Mouse (Mus musculus) hindlimb bud, embryonic 11.5 days (tissue): ENCODE results near the gene Sestd1.

Experiments used
- DNase-seq: peaks from one replicate; pipeline ENCODE4 v3.0.0-alpha.2; 2012; ENCODE audit warnings: low read depth, low spot score; ENCODE audit errors: extremely low spot score

Gene Sestd1

DNA sequence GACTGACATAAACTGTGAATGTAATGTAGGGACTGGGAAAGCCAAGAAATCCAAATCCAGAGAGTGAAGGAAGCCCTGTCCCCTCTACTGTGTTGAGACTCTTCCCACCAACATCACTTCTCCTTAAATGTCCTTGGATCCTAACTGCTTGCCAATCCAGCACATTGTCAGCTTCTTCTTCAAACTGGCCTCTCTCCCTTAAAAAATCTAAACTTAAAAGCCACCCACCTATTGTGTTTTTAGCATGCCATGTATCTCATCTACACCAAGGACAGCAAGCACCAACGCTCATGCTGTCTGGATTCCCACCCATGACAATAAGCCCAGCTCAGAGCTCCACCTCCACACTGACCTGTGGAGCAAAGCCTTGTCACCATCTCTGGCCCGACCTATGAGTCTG is 7.4 kb downstream of the Sestd1 start:
- DNase-seq: no peak

DNA sequence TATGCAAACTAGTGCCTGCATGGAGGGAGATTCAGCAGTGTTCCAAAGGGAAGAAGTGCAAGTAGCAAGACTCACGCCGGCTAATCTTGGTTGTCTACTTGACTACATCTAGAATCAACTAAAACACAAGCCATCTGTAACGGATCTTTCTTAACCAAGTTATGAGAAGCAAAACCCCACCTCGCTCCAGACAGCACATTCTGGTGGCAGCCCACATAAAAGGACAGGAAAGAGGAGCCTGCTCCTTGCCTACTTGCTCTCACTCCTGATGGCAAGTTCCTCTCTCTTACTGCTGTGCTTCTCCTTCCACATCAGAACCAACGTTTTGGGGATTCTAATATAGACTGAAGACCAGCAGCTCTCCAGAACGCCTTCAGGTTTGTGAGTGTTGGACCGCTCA is 9.6 kb downstream of the Sestd1 start:
- DNase-seq: no peak

- no peak for DNase-seq
Observed at GRCm38 (mm10) chr2:77270136-77270535, 10.3 kb downstream of the Sestd1 start.

DNA sequence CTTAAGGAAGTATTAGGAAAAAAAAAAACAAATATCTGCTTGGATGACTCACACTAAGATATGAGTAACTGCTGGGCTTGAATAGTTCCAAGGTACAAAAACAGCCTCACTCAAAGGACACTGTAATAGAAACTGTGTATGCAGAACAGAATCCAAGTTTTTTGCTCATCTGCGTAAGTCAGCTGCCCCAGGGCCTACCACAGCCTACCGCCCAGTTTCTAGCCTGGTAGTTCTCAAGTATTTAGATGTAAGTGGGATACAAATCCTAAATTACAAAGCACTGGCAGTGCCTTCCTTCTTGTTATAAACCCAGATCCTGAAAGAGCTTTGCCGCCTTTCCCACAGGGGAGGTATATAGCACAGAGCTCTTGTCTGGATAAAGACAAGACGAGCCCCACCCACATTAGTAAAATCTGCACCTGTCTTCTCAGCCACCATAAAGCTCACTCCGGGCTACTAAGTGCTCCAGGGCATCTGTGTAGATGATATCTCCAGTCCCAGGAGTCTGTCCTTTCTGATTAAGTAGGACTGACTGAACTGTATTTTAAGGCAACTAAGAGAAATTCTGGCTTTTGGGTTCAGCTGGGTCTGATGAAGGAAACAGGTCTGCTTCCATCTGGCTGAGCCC is 11.7 kb downstream of the Sestd1 start:
- no peak for DNase-seq

GRCm38 (mm10) chr2:77266931-77267330 is 13.5 kb downstream of the Sestd1 start:
- DNase-seq: no peak

GRCm38 (mm10) chr2:77266011-77266410 is 14.4 kb downstream of the Sestd1 start:
- DNase-seq: no peak

- DNase-seq: no peak
Observed at GRCm38 (mm10) chr2:77265301-77265700, 15.1 kb downstream of the Sestd1 start.

DNA sequence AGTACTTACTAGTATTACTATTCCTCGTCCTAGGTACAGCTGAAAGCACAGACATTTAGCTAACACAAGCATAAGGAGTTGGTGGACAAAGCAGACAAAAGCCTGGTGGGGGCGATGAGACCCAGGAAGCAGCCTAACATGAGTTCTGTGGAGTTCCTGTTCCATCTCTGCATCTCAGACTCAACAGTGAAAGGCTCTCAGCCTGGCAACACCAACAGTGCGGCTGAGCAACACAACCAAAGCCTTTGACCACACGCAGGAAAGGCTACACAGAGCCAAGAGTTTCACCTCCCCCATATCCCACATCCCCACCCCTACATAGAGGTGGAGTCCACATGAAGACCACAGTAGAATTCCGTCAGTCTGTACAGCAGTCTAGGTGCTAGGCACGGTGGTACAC is 15.8 kb downstream of the Sestd1 start:
- DNase-seq: no peak

DNA sequence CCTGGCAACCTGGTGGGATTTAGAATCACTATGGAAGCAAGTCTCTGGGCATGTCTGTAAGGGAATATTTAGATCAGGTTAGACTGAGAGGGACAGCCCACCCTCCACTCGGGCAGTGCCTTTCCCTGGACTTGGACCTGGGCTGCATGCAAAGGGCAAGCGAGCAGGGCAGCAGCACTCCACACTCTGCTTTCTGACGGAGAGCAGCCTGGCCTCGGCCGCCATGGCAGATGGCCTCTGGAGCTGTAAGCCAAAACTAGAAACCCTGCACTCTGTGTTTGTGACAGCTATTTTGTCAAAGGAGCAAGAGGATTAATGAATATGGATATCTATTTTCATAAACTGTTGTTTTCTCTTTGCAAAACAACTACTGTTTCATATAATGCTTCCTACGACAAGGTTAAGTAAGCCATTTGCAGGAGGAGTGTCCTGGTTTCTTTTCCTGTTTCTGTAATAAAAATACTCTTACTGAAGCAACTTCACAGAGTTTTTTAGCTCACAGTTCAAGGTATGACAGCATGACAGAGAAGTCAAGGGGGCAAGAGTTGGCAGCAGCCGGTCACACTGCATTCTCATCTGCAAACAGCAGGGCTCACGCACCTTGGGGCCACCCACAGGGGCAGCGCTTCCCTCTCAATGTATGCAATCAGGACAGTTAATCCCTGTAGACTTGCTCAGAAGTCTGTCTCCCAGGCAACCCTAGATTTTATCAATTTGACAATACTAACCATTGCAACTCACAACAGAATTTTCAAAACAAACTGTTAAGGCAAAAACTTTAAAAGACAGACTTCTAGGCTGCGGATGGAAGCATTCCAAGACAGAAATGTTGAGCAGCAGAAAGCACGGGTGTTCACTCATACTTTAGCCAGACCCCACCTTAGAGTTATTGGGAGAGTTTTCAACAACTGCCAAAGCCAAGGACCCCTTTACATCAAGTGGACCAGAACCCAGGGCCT is 16.6 kb downstream of the Sestd1 start:
- no peak for DNase-seq

GRCm38 (mm10) chr2:77260134-77260533 is 20.3 kb downstream of the Sestd1 start:
- DNase-seq: no peak

DNA sequence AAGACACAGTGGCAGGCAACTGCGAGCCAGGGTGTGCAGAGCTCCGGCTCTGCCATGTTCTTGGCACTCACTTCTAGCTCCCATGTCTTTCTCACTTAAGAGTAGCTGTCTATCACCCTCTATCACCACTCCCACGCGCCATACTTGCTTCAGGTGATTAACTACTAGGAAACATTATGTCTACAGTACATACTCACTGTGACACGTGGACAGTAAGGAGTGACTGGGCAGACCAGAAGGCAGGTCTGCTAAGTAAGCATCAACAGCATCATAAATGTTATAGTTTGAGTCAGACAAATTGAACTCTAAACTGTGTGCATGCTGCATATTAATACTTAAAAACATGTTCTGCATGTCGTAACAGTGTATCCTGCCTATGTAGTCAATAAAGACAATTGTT is 27.2 kb downstream of the Sestd1 start:
- DNase-seq: no peak

DNA sequence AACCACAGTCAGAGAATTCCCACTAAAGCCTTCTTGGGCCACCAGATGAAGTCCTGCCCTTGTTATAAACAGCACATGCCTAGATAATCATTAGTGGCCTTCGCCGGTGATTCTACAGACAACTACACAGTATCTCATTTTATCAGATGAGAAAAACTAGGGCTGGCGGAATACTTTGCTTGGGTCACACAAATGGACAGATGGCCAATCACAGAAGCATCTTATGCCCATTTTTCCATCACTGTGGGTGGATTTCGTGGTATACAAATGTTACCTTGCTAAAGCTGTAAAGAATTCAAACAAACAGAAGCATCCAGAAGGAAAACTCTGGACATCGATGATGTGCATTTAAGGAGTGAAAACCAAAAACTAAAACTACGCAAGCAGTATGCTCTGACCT is 28.7 kb downstream of the Sestd1 start:
- no peak for DNase-seq

- DNase-seq: no peak
Observed at GRCm38 (mm10) chr2:77249771-77250681, 30.4 kb downstream of the Sestd1 start.

DNA sequence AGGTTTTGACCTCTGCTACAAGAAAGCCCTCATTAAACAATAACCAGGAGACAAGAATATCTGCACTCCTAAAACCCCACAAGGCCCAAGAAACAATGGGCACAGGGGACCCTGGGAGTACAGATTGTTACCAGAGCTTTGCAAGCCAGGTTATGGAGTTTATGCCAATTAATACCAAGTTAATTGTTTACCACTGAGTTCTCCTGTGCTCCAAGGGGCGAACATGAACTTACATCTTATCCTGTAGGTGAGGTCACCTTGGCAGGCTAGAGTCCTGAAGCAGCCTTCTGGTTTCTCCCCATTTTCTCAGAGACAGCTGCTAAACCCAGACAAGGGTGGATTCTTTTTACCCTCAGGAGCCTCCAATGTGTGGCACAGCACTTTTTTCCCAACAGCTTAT is 32.0 kb downstream of the Sestd1 start:
- DNase-seq: no peak

DNA sequence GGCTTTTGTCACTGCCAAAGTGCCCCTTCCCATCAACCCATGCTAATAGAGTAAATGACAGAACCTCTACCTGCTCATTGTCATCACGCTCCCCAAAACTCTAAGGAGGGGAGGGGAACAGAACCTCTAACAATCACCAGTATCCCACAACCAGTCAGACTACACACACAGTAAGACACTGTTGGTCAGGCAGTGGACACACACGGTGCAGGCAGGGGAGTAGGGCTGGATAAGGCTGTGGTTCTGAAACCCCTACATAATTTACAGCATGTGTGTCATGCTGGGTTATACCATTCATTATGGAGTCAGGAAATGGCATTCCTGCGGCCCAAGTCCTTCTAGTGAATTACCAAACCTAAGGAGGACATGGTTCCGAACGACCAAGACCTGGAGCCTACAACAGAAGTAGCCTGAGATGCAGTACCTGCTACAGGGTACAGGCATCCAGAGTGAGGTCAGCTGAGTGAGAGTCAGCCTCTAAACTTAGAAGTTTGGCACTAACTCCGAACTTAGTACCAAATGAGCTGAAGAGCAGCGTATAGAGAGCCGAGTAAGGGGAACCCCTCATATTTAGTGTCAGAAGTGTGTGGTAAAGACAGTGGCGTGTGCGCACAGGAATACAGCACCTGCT is 33.1 kb downstream of the Sestd1 start:
- DNase-seq: no peak

DNA sequence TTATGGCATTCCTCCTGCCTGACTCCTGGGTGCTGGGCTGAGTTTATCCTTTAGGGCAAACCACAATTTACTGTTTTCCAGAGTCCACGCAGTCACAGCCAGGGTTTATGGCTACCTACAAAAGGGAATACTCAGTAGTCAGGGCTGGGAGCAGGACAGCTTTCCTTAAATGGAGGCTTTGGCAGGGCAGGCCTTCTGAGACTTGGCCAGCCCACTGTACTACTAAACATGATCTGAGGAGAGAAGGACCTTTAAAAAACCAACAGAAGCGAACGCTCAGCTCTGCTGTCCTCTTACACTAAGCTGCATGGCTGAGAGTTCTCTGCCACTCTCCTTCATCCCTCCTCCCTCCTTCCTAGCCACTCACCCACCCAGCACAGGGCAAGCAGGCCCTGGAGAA is 34.6 kb downstream of the Sestd1 start:
- no peak for DNase-seq

- no peak for DNase-seq
Observed at GRCm38 (mm10) chr2:77242248-77242647, 38.1 kb downstream of the Sestd1 start.

DNA sequence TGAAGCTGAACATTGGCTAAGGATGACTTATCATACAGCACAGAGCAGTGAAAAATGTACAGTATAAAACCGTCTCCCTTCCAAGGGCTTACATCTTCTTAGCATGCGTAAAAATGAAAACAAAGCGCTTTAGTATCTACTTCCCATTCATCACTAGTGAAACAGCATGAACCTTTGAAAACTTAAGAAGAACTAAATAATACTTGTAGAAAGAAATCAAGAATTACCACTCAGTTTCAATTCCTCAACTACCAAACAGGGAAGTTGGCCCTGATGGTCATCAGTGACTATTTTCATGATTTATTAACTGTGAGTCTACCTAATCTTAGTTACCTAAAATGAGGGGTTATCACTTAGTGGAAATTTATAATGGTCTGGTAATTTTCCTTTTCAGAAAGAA is 41.8 kb downstream of the Sestd1 start:
- DNase-seq: no peak

GRCm38 (mm10) chr2:77238046-77238445 is 42.3 kb downstream of the Sestd1 start:
- no peak for DNase-seq

DNA sequence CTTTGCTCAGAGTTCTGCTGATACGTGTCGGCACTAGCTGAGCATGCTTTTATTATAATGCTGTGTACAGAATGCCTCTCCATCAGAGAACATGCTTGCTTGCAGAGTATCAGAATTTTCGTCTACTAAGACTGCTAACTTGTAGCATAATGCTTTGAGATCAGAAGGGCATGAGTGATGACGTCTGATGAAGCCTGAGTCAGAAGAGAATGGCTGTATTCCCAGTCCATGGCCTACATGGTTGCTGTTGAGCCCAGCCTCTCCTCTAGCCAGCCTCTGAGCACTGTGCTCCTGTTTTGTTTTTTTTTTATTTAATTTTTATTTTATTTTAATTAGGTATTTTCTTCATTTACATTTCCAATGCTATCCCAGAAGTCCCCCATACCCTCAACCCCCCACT is 43.5 kb downstream of the Sestd1 start:
- no peak for DNase-seq

- DNase-seq: no peak
Observed at GRCm38 (mm10) chr2:77235896-77236295, 44.5 kb downstream of the Sestd1 start.
